Mouse (Mus musculus): Measurements from ENCODE around the gene Sim2.

Sim2 gene

GRCm38 (mm10) chr16:94128236-94128835 lies 43.6 kb downstream of the Sim2 start:
- in situ Hi-C loops (cut with MboI; ENCODE audit: low pct_unique_long_range_greater_than_20kb in 1 of 2, low sequenced_read_pairs in 2 of 2, unreplicated experiment in 1 of 2): no loop called here

GRCm38 (mm10) chr16:94134218-94134617 lies 49.5 kb downstream of the Sim2 start:
- in situ Hi-C loops (cut with MboI; ENCODE audit: low pct_unique_long_range_greater_than_20kb in 1 of 2, low sequenced_read_pairs in 2 of 2, unreplicated experiment in 1 of 2): no loop called here

GRCm38 (mm10) chr16:94140746-94141145 lies 56.0 kb downstream of the Sim2 start:
- in situ Hi-C loops (cut with MboI; ENCODE audit: low pct_unique_long_range_greater_than_20kb in 1 of 2, low sequenced_read_pairs in 2 of 2, unreplicated experiment in 1 of 2): no loop called here

- in situ Hi-C loops (cut with MboI; ENCODE audit: low pct_unique_long_range_greater_than_20kb in 1 of 2, low sequenced_read_pairs in 2 of 2, unreplicated experiment in 1 of 2): no loop called here
These were observed 58.6 kb downstream of the Sim2 start for GRCm38 (mm10) chr16:94143325-94143724.

GRCm38 (mm10) chr16:94148139-94148538 lies 63.4 kb downstream of the Sim2 start:
- in situ Hi-C loops (cut with MboI; ENCODE audit: low pct_unique_long_range_greater_than_20kb in 1 of 2, low sequenced_read_pairs in 2 of 2, unreplicated experiment in 1 of 2): no loop called here

GRCm38 (mm10) chr16:94150125-94151103 lies 65.7 kb downstream of the Sim2 start:
- in situ Hi-C loops (cut with MboI; ENCODE audit: low pct_unique_long_range_greater_than_20kb in 1 of 2, low sequenced_read_pairs in 2 of 2, unreplicated experiment in 1 of 2): no loop called here

GRCm38 (mm10) chr16:94155041-94155653 lies 70.4 kb downstream of the Sim2 start:
- in situ Hi-C loops (cut with MboI; ENCODE audit: low pct_unique_long_range_greater_than_20kb in 1 of 2, low sequenced_read_pairs in 2 of 2, unreplicated experiment in 1 of 2): no loop called here

GRCm38 (mm10) chr16:94157819-94158218 lies 73.1 kb downstream of the Sim2 start:
- in situ Hi-C loops (cut with MboI; ENCODE audit: low pct_unique_long_range_greater_than_20kb in 1 of 2, low sequenced_read_pairs in 2 of 2, unreplicated experiment in 1 of 2): no loop called here

- in situ Hi-C loops (cut with MboI; ENCODE audit: low pct_unique_long_range_greater_than_20kb in 1 of 2, low sequenced_read_pairs in 2 of 2, unreplicated experiment in 1 of 2): no loop called here
These were observed 77.3 kb downstream of the Sim2 start for GRCm38 (mm10) chr16:94162000-94162399.

GRCm38 (mm10) chr16:94163051-94163450 lies 78.3 kb downstream of the Sim2 start:
- in situ Hi-C loops (cut with MboI; ENCODE audit: low pct_unique_long_range_greater_than_20kb in 1 of 2, low sequenced_read_pairs in 2 of 2, unreplicated experiment in 1 of 2): no loop called here

GRCm38 (mm10) chr16:94164236-94164635 lies 79.5 kb downstream of the Sim2 start:
- in situ Hi-C loops (cut with MboI; ENCODE audit: low pct_unique_long_range_greater_than_20kb in 1 of 2, low sequenced_read_pairs in 2 of 2, unreplicated experiment in 1 of 2): no loop called here

GRCm38 (mm10) chr16:94164978-94165377 lies 80.2 kb downstream of the Sim2 start:
- in situ Hi-C loops (cut with MboI; ENCODE audit: low pct_unique_long_range_greater_than_20kb in 1 of 2, low sequenced_read_pairs in 2 of 2, unreplicated experiment in 1 of 2): no loop called here

GRCm38 (mm10) chr16:94168655-94169545 lies 84.2 kb downstream of the Sim2 start:
- in situ Hi-C loops (cut with MboI; ENCODE audit: low pct_unique_long_range_greater_than_20kb in 1 of 2, low sequenced_read_pairs in 2 of 2, unreplicated experiment in 1 of 2): no loop called here

GRCm38 (mm10) chr16:94170218-94170617 lies 85.5 kb downstream of the Sim2 start:
- in situ Hi-C loops (cut with MboI; ENCODE audit: low pct_unique_long_range_greater_than_20kb in 1 of 2, low sequenced_read_pairs in 2 of 2, unreplicated experiment in 1 of 2): no loop called here

- in situ Hi-C loops (cut with MboI; ENCODE audit: low pct_unique_long_range_greater_than_20kb in 1 of 2, low sequenced_read_pairs in 2 of 2, unreplicated experiment in 1 of 2): no loop called here
These were observed 88.6 kb downstream of the Sim2 start for GRCm38 (mm10) chr16:94173361-94173760.

GRCm38 (mm10) chr16:94175366-94175986 lies 90.7 kb downstream of the Sim2 start:
- in situ Hi-C loops (cut with MboI; ENCODE audit: low pct_unique_long_range_greater_than_20kb in 1 of 2, low sequenced_read_pairs in 2 of 2, unreplicated experiment in 1 of 2): no loop called here
